Mouse (Mus musculus) midbrain, embryonic 15.5 days (tissue): ENCODE measurements at regions not wholly inside any gene's neighbourhood (a gene's known extent, or its start where the extent isn't known, plus 50 kb on each side); places are given as distances from the start of the nearest gene placed in this dataset.

Experiments
- ATAC-seq: fragments of 200-750 bp; cut with Nextera tagmentation; replicated peaks from 2 replicates; pipeline ENCODE4 v1.8.0; 2017; ENCODE audit warnings: moderate TSS enrichment
- H3K27ac ChIP-seq: fragments of 300-500 bp; sonication (generic); 2 replicates; pipeline ENCODE4 v1.5.1; 2015; ENCODE audit warnings: mild to moderate bottlenecking, inconsistent platforms
- H3K27me3 ChIP-seq: fragments of 300-500 bp; sonication (generic); replicated peaks from 2 replicates; pipeline ENCODE4 v1.6.1; 2015; ENCODE audit warnings: inconsistent platforms
- H3K36me3 ChIP-seq: fragments of 300-500 bp; sonication (generic); replicated peaks from 2 replicates; pipeline ENCODE4 v1.6.1; 2015; ENCODE audit warnings: inconsistent platforms
- H3K4me1 ChIP-seq: fragments of 300-500 bp; sonication (generic); 2 replicates; pipeline ENCODE4 v1.6.1; 2015; ENCODE audit warnings: inconsistent platforms
- H3K4me2 ChIP-seq: fragments of 300-500 bp; sonication (generic); 2 replicates; pipeline ENCODE4 v1.6.1; 2015; ENCODE audit warnings: inconsistent platforms, mild to moderate bottlenecking, moderate library complexity
- H3K4me3 ChIP-seq: fragments of 300-500 bp; sonication (generic); 2 replicates; pipeline ENCODE4 v1.5.1; 2015; ENCODE audit warnings: mild to moderate bottlenecking, inconsistent platforms
- H3K9ac ChIP-seq: fragments of 300-500 bp; sonication (generic); 2 replicates; pipeline ENCODE4 v1.6.1; 2015; ENCODE audit warnings: mild to moderate bottlenecking, inconsistent platforms
- H3K9me3 ChIP-seq: fragments of 300-500 bp; sonication (generic); 2 replicates; pipeline ENCODE4 v1.6.1; 2016; ENCODE audit warnings: inconsistent platforms
- WGBS: fragments of 180-500 bp; shearing (Covaris S2); methylation state at CpG from one replicate; pipeline ENCODE4 v1.1.7; 2015; ENCODE audit warnings: mixed read lengths; 5-methylcytosine and 5-hydroxymethylcytosine counted together

DNA sequence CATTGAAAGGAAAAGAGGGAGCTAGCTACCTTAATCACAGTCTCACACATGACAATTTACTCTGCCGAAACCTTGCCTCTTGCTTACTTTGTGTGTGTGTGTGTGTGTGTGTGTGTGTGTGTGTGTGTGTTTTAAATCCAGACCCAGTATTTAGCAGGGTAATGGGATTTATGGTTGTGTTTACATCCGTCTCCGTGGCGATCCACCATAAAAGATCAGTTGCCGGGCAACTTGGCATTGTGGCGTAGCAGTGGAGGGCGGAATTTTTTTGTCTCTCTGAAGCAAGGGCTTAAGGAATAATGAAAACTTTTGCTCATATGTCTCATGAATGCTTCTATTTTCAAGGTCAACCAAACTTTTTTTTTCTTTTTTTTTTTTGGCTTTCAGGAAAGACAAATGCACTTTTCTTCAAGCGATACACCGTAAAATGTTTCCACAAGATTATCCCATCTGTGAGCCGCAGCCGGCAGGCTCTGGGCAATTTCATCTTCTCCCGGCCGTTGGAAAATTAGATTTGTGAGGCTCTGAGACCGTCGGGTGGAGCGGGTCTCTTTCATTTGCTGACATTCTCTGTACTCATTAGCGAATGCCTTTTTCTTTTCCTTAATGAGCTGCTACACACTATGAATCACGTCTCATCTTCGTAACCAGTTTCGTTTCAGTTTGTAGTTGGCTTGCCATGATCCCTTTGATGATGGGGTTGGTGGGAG, 53.9 kb upstream of the Ptch1 start:
- WGBS: 7% methylated on average over 20 of the region's 20 CpGs
- peaks cover 9% of the 10 kb centered on the region; the same call in 1 of the 2 replicates for H3K4me1 ChIP-seq
- peak overlapping the region; percentile 25 for H3K4me3 ChIP-seq
- H3K4me2 ChIP-seq: peak overlapping the region; percentile 46
- peaks cover 22% of the 10 kb centered on the region; the same call in 1 of the 2 replicates for H3K27me3 ChIP-seq
- H3K9ac ChIP-seq: no peak overlapping the region
- ATAC-seq: peak; percentile 82
- no peaks in the 10 kb centered on the region for H3K9me3 ChIP-seq
- no peaks in the 10 kb centered on the region for H3K36me3 ChIP-seq
- H3K27ac ChIP-seq: peak overlapping the region; percentile 26; the same call in 1 of the 2 replicates

DNA sequence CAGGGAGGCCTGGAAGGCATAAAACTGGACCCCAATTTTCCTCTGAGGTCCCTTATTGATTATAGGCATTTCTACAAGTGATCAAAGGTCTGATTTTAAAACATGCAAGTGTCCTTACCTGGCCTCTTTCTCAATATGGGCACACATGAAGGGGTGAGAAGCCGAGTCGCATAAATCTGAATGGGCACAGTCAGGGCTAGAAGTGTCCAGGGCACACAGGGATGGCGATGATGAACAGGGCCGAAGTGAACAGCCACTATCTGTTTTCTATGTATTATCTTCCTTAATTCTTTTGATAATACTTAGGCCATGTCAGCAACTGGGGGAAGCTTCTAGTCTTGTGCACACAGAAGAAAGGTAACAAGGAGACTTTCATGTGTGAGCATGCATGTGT, 54.5 kb upstream of the Ptch1 start:
- Histone ChIP-seq H3K4me1 (peaks cover 9% of the 10 kb centered on the region; the same call in 1 of the 2 replicates), H3K36me3 (no peaks in the 10 kb centered on the region), H3K4me3 (peak overlapping the region; percentile 25; the same call in 1 of the 2 replicates), H3K9ac (no peak overlapping the region), H3K27ac (peak overlapping the region; percentile 26; the same call in 1 of the 2 replicates), H3K27me3 (peaks cover 22% of the 10 kb centered on the region; the same call in 1 of the 2 replicates), H3K4me2 (peak overlapping the region; percentile 46), H3K9me3 (no peaks in the 10 kb centered on the region)
- ATAC-seq: peak; percentile 60; the same call in 1 of the 2 replicates
- WGBS: 67% methylated on average over 4 of the region's 4 CpGs

DNA sequence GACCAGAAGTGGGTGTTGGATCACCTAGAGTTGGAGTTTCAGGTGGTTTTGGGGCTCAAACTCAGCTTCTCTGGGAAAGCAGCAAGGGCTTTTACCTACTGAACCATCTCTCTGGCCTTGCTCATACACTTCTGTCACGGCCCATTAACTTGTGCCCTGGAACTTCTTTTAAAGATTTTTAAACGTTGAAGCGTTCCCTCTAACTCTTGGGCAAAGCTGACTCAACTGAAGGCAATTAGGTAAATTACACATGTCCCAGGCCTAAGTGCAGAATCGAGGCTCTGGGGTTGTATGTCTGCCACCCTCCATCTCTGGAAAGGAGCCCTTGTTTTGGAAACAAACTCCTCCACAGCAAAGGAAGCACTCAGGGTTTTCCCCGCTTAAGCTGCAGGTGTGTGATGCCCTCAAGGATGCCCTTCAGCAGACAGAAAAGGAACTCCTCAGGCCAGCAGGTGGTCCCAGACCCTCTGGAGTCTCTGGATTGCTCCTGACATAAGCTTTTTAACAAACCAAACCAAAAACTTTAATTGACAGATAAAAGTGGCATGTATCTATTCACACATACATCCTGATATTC, 58.5 kb upstream of the Ptch1 start:
- Histone ChIP-seq H3K27me3 (0 out of 2 replicates have a peak, but pooled peaks cover 10% of the 10 kb centered on the region), H3K4me2 (no peak overlapping the region), H3K9me3 (no peaks in the 10 kb centered on the region), H3K4me3 (no peak overlapping the region), H3K4me1 (peaks cover 9% of the 10 kb centered on the region; the same call in 1 of the 2 replicates), H3K36me3 (no peaks in the 10 kb centered on the region), H3K27ac (no peak overlapping the region), H3K9ac (no peak overlapping the region)
- WGBS: 51% methylated on average over 5 of the region's 5 CpGs
- ATAC-seq: no peak

DNA sequence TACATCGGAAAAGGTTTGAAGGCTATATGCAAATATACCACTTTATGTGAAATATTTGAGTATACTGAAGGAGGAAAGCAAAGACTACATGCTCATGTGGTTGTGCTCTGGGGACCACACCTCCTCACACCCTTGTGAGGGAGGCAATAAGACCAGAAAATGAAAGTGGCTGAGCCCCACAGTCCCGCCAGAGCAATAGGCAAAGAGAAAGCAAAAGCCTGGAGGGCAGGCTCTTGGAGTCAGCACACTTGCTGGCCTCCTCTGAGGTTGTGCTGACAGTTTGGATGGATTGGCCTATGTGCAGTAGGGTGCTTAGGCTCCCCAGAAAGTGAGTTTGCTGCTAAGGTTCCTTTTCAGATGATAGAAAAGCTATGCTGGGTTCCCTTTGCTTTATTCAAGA, 60.9 kb upstream of the Ptch1 start:
- Histone ChIP-seq H3K9ac (no peak overlapping the region), H3K4me1 (no peaks in the 10 kb centered on the region), H3K4me3 (no peak overlapping the region), H3K9me3 (no peaks in the 10 kb centered on the region), H3K27me3 (0 out of 2 replicates have a peak, but pooled peaks cover 10% of the 10 kb centered on the region), H3K36me3 (no peaks in the 10 kb centered on the region), H3K4me2 (no peak overlapping the region), H3K27ac (no peak overlapping the region)
- ATAC-seq: no peak
- 80% methylated on average over 2 of the region's 2 CpGs for WGBS

DNA sequence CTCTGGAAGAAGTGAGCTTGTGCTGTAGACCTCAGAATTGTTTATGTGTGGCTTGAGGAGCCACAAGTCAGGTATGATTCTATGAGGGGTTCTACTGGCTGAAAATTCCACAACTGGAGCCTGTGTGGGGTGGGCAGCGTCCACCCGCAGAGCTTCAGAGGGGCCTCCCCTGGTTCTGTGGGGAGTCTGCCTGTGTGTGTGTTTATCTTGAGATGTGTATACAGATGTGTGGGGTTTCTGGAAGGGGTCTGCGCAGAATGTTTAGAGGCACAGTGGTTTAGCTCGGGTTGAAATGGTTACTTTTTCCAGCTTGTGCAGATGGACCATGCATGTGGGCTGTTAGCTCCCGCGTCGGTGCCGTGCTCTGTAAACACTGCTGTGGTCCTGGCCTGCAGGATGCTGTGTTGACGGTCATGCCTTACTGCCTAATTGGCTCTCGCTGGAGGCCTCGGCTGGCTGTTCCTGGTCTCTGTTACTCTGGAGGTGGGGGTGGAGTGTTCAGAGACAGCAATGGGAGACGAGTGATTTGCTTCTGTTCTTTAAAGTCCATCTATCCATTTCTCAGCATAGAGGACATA, 68.3 kb upstream of the Ptch1 start:
- no peaks in the 10 kb centered on the region for H3K4me1 ChIP-seq
- ATAC-seq: no peak; the same call in 1 of the 2 replicates
- H3K9me3 ChIP-seq: no peaks in the 10 kb centered on the region
- H3K27ac ChIP-seq: no peak overlapping the region
- 55% methylated on average over 12 of the region's 12 CpGs for WGBS
- no peak overlapping the region for H3K4me3 ChIP-seq
- H3K4me2 ChIP-seq: no peak overlapping the region
- H3K27me3 ChIP-seq: no peaks in the 10 kb centered on the region
- no peaks in the 10 kb centered on the region for H3K36me3 ChIP-seq
- no peak overlapping the region for H3K9ac ChIP-seq

DNA sequence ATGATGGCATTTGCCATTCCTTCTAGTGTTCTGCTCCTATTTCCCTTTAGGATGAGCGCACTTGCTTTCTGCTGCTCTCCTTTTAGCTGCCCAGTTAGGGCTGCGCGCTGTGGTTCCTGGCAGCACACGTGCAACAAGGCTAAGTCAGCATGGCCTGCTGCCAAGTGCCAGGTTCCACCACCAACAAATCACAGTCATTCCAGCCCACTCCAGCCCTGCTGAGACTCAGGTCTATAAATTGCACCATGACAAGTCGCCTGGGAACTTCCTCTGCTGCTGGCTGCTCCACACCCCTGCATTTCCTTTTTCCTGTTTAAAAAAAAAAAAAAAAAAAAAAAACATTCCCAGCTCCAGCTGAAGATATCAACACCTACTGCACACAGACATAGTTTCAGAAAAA, 69.2 kb upstream of the Ptch1 start:
- H3K4me3 ChIP-seq: no peak overlapping the region
- no peaks in the 10 kb centered on the region for H3K4me1 ChIP-seq
- no peak for ATAC-seq
- H3K36me3 ChIP-seq: no peaks in the 10 kb centered on the region
- no peak overlapping the region for H3K27ac ChIP-seq
- 74% methylated on average over 5 of the region's 5 CpGs for WGBS
- no peaks in the 10 kb centered on the region for H3K27me3 ChIP-seq
- no peak overlapping the region for H3K4me2 ChIP-seq
- no peak overlapping the region for H3K9ac ChIP-seq
- no peaks in the 10 kb centered on the region for H3K9me3 ChIP-seq

DNA sequence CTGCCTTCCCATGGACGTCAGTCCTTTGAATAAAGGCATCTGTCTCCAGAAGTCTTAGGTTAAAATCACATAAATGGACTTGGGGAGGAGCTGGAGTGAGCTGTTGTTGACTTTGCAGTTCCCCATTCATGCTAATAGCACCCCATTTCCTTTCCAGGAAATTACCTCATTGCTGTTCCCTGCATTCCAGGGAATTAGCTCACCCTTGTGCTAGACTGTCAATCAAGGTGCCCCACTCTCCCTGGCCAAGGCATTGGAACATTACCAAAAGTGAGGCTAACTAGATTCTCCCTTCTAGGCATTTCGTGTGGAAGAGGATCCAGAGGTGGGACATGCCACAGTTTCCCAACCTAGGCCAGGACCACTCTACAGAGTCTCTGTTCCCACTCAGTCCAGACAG, 70.0 kb upstream of the Ptch1 start:
- H3K27ac ChIP-seq: no peak overlapping the region
- H3K4me2 ChIP-seq: no peak overlapping the region
- H3K9me3 ChIP-seq: no peaks in the 10 kb centered on the region
- H3K9ac ChIP-seq: no peak overlapping the region
- ATAC-seq: no peak
- WGBS: 52% methylated on average over 2 of the region's 2 CpGs
- no peak overlapping the region for H3K4me3 ChIP-seq
- no peaks in the 10 kb centered on the region for H3K36me3 ChIP-seq
- no peaks in the 10 kb centered on the region for H3K27me3 ChIP-seq
- no peaks in the 10 kb centered on the region for H3K4me1 ChIP-seq

DNA sequence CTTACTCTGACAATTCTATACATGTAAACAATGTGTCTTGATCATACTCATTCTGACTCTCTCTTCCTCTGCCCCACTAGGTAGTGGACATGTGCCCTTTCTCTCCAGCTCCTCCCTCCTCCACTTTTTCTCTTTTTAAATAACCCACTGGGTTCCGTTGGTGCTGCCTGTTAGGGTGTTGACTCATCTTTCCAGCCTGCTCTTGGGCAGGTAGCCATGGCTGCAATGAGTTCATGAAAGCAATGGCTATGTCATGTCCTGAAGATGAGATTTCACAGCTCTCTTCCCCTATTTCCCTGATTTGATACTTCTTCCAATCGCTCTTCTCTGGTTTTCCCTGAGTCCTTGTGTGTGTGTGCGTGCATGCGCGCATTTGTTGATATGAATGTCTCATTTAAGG, 70.9 kb upstream of the Ptch1 start:
- 94% methylated on average over 5 of the region's 5 CpGs for WGBS
- no peak for ATAC-seq
- Histone ChIP-seq H3K4me1 (no peaks in the 10 kb centered on the region), H3K4me3 (no peak overlapping the region), H3K4me2 (no peak overlapping the region), H3K27ac (no peak overlapping the region), H3K27me3 (no peaks in the 10 kb centered on the region), H3K9ac (no peak overlapping the region), H3K9me3 (no peaks in the 10 kb centered on the region), H3K36me3 (no peaks in the 10 kb centered on the region)

DNA sequence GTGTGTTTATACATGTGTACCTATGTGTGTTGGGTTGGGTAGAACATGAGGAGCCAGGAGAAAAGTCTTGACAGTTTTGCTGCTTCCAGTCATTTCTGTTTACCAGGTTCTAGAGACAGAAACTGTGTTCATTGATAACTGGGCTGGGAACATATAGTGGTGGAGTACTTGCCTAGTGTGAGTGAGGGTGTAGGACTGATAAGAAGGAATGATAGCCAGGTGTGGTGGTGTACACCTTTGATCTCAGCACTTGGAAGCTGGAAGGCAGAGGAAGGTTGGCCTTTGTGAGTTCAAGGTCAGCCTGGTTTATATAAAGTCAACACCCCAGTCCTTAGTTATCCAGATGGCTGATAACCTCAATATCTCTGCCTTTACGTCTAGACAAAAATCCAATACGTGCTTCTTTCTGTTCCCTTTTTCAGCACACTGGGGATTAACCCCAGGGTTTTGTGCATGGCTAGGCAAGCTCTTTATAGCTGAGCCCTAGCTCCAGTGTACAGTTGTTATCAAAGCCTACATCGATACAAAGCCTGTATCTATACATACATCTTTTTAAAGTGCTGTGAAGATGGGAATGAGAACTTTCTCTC, 75.8 kb upstream of the Ptch1 start:
- Histone ChIP-seq H3K9ac (no peak overlapping the region), H3K4me3 (no peak overlapping the region), H3K27ac (no peak overlapping the region), H3K36me3 (no peaks in the 10 kb centered on the region), H3K4me2 (no peak overlapping the region), H3K9me3 (no peaks in the 10 kb centered on the region), H3K4me1 (no peaks in the 10 kb centered on the region), H3K27me3 (no peaks in the 10 kb centered on the region)
- WGBS: 60% methylated on average over 3 of the region's 3 CpGs
- no peak for ATAC-seq

DNA sequence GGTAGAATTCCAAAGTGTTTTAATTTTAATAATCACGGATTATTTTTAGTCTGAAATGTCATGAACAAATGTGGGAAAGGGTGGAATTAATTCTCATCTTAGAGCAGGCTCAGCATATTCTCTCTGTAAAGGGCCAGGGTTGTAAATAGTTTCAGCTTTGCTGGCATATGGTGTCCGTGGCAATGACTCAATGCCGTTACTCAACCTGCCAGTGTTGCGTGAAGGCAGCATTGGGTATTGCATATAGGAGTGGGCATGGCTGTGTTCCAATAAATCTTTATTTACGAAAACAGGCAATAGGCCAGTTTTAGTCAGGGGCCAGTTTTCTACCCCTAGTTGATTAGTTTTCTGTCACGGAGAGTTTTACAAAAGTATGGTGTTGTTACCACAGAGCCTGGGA, 81.1 kb upstream of the Ptch1 start:
- 77% methylated on average over 6 of the region's 6 CpGs for WGBS
- no peaks in the 10 kb centered on the region for H3K27me3 ChIP-seq
- ATAC-seq: no peak

DNA sequence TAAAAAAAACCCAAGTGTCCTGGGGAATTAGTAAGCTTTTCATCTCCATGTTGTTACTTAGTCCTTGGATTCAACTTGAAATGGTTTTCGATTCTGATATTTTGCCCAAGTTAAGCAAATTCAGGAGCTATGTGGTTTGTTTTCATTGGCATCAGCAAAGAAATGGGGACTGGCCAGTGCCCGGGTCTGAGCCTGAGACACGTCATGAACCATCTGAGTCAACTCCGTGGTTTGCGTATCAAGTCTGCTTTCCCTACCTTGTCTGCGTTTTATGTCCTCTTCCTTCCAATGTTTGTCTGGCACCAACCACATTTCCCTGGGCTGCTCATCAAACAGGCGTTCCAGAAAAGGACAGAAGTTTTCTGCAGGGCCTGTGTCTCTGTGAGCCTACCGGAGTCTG, 83.7 kb upstream of the Ptch1 start:
- no peak for ATAC-seq
- no peaks in the 10 kb centered on the region for H3K27me3 ChIP-seq
- no peaks in the 10 kb centered on the region for H3K36me3 ChIP-seq
- H3K27ac ChIP-seq: no peak overlapping the region
- no peak overlapping the region for H3K4me3 ChIP-seq
- H3K4me1 ChIP-seq: no peaks in the 10 kb centered on the region
- no peak overlapping the region for H3K9ac ChIP-seq
- H3K9me3 ChIP-seq: no peaks in the 10 kb centered on the region
- 92% methylated on average over 8 of the region's 8 CpGs for WGBS
- no peak overlapping the region for H3K4me2 ChIP-seq

More for the DNA sequence above, 81.1 kb upstream of the Ptch1 start:
- no peak overlapping the region for H3K27ac ChIP-seq
- no peaks in the 10 kb centered on the region for H3K36me3 ChIP-seq
- H3K4me3 ChIP-seq: no peak overlapping the region
- H3K4me2 ChIP-seq: no peak overlapping the region
- no peaks in the 10 kb centered on the region for H3K9me3 ChIP-seq
- no peaks in the 10 kb centered on the region for H3K4me1 ChIP-seq
- H3K9ac ChIP-seq: no peak overlapping the region

DNA sequence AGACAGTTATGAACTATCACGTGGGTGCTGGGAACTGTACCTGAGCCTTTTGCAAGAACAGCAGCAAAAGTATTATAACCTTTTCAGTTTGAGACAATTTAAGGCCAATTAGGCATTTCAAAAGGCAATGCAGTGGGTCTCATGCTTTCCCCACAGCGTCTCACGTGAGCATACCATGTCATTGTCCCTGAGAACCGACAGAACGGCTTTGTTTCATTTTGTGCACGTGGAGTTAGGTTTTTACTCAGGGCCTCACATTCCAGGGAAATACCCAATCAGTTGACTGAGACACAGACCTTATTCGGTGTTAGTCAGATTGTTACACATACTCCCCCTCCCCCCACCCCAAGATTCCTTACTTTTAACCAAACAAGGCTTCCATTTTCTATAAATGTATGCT, 86.0 kb upstream of the Ptch1 start:
- H3K9ac ChIP-seq: no peak overlapping the region
- H3K36me3 ChIP-seq: no peaks in the 10 kb centered on the region
- no peaks in the 10 kb centered on the region for H3K27me3 ChIP-seq
- no peaks in the 10 kb centered on the region for H3K4me1 ChIP-seq
- no peak for ATAC-seq
- no peaks in the 10 kb centered on the region for H3K9me3 ChIP-seq
- H3K4me2 ChIP-seq: no peak overlapping the region
- 87% methylated on average over 7 of the region's 7 CpGs for WGBS
- H3K27ac ChIP-seq: no peak overlapping the region
- no peak overlapping the region for H3K4me3 ChIP-seq
